Mouse (Mus musculus): ENCODE data around the gene Clasrp. TPM values are rescaled to one million over a fixed set of nuclear protein-coding genes. Genes with fewer than 3 reads are reported as not detected.

The Clasrp gene
- total RNA-seq, 1 experiment = 52.7 TPM

DNA sequence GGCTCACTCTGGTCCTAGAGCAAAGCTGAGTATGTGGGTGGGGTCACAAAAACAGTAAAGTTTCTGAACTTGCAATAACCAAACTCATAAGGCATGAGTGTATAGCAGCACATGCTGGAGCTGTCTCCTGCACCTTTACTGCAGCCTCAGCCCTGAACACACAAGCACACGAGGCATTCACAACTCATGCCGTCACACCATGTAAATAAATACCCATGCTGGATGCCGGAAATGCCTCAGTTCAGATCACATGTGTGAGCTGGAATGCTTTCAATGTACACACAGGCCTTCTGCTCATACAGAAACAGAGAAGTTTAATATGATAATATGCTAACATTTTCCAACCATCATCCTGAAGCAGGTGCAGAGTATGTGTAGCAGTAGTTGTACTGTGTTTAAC is 58.3 kb downstream of the Clasrp start:
- in situ Hi-C loops (cut with MboI; ENCODE audit: low sequenced_read_pairs in 2 of 2, unreplicated experiment in 2 of 2) = no loop called here
- TF ChIP-seq HCFC1 (IDR thresholded peaks at IDR 0.05; ENCODE audit: borderline replicate concordance, insufficient read depth, low read length) (no peak), ZNF384 (IDR thresholded peaks at IDR 0.05; ENCODE audit: low read depth, low read length) (no peak), MAFK (IDR thresholded peaks at IDR 0.05; ENCODE audit: insufficient read depth, low read depth, low read length) (no peak), CHD2 (IDR thresholded peaks at IDR 0.05; ENCODE audit: low read depth, low read length) (no peak), ZC3H11A (IDR thresholded peaks at IDR 0.05; ENCODE audit: borderline replicate concordance, low read depth, low read length) (no peak)
- no peaks in the 10 kb centered on the region for H3K4me1 ChIP-seq (ENCODE audit: control insufficient read depth in 2 of 2, insufficient read depth in 2 of 2, low read length in 2 of 2, poor library complexity in 1 of 2)
- no peak overlapping the region for H3K4me3 ChIP-seq (ENCODE audit: insufficient read depth in 1 of 2, low read depth in 1 of 2, low read length in 2 of 2, poor library complexity in 1 of 2, severe bottlenecking in 1 of 2)
- H3K9ac ChIP-seq (ENCODE audit: insufficient read depth, low read depth, low read length, poor library complexity, severe bottlenecking) = no peak overlapping the region
- DNase-seq (ENCODE audit: low read depth, low spot score) = no peak
- no peak overlapping the region for H3K27ac ChIP-seq (ENCODE audit: insufficient read depth, low read depth, low read length, poor library complexity, severe bottlenecking)
- peaks cover 18% of the 10 kb centered on the region; the same call in 1 of the 2 replicates for H3K36me3 ChIP-seq (ENCODE audit: control insufficient read depth, insufficient read depth, low read length, poor library complexity, severe bottlenecking)
- peaks cover 4% of the 10 kb centered on the region for H3K9me3 ChIP-seq (ENCODE audit: control insufficient read depth, insufficient read depth, low read depth, low read length)

DNA sequence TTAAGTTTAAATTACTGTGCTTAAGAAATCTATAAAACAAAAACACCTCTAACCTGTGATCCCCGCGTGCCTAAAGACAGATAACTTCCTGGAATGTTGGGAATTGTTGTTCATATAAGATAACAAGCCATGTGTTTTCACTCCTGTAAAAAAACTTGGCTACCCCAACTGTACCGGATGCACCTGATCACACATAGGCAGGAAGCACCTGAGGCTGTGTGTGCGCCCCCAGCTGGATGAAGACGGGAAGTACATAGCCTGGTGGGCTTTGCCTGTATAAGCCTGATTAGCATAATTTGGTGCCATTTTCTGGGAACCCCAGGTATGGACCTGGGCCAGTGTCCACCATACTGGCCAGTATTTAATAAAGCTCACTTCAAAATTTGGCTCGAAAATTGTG is 60.7 kb downstream of the Clasrp start:
- Histone ChIP-seq H3K27ac (ENCODE audit: insufficient read depth, low read depth, low read length, poor library complexity, severe bottlenecking) (no peak overlapping the region), H3K36me3 (ENCODE audit: control insufficient read depth, insufficient read depth, low read length, poor library complexity, severe bottlenecking) (peaks cover 18% of the 10 kb centered on the region; the same call in 1 of the 2 replicates), H3K4me3 (ENCODE audit: insufficient read depth in 1 of 2, low read depth in 1 of 2, low read length in 2 of 2, poor library complexity in 1 of 2, severe bottlenecking in 1 of 2) (no peak overlapping the region), H3K9me3 (ENCODE audit: control insufficient read depth, insufficient read depth, low read depth, low read length) (peaks cover 17% of the 10 kb centered on the region), H3K4me1 (ENCODE audit: control insufficient read depth in 2 of 2, insufficient read depth in 2 of 2, low read length in 2 of 2, poor library complexity in 1 of 2) (no peaks in the 10 kb centered on the region), H3K9ac (ENCODE audit: insufficient read depth, low read depth, low read length, poor library complexity, severe bottlenecking) (no peak overlapping the region)
- DNase-seq (ENCODE audit: low read depth, low spot score) = no peak
- no peak for TF ChIP-seq CHD2 (IDR thresholded peaks at IDR 0.05; ENCODE audit: low read depth, low read length)
- TF ChIP-seq ZNF384 (IDR thresholded peaks at IDR 0.05; ENCODE audit: low read depth, low read length) = no peak
- no peak for TF ChIP-seq HCFC1 (IDR thresholded peaks at IDR 0.05; ENCODE audit: borderline replicate concordance, insufficient read depth, low read length)
- in situ Hi-C loops (cut with MboI; ENCODE audit: low sequenced_read_pairs in 2 of 2, unreplicated experiment in 2 of 2) = no loop called here

DNA sequence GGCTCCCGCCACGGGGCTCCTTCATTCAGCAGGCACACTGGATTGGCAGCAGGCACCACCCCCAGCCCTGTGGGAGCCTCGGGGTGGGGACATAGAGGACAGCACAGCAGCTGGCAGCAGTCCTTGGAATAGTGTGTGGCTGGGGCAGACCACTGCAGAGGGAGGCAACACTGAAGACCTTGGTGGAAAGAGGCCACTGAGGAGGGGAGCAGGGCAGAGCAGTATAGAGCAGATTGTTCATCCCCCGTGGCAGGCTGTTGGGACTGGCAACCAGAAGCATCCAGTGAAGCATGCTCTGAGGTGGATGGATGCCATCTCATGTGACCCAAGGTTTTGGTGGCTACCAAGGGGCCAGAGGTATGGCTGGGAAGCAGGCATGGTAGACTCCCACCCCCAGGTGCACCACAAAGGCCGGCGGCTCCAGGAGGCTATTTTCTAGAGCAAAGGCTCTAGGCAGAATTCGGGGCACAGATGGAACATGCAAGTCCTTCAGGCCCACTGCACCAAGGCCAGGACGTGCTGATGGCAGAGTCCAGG is 62.1 kb downstream of the Clasrp start:
- H3K9ac ChIP-seq (ENCODE audit: insufficient read depth, low read depth, low read length, poor library complexity, severe bottlenecking) = no peak overlapping the region
- no peak overlapping the region; the same call in 1 of the 2 replicates for H3K27ac ChIP-seq (ENCODE audit: insufficient read depth, low read depth, low read length, poor library complexity, severe bottlenecking)
- H3K36me3 ChIP-seq (ENCODE audit: control insufficient read depth, insufficient read depth, low read length, poor library complexity, severe bottlenecking) = peaks cover 23% of the 10 kb centered on the region; the same call in 1 of the 2 replicates
- H3K4me1 ChIP-seq (ENCODE audit: control insufficient read depth in 2 of 2, insufficient read depth in 2 of 2, low read length in 2 of 2, poor library complexity in 1 of 2) = no peaks in the 10 kb centered on the region
- H3K4me3 ChIP-seq (ENCODE audit: insufficient read depth in 1 of 2, low read depth in 1 of 2, low read length in 2 of 2, poor library complexity in 1 of 2, severe bottlenecking in 1 of 2) = no peak overlapping the region
- TF ChIP-seq ZNF384 (IDR thresholded peaks at IDR 0.05; ENCODE audit: low read depth, low read length) = no peak
- H3K9me3 ChIP-seq (ENCODE audit: control insufficient read depth, insufficient read depth, low read depth, low read length) = peaks cover 20% of the 10 kb centered on the region
- DNase-seq (ENCODE audit: low read depth, low spot score) = no peak
- in situ Hi-C loops (cut with MboI; ENCODE audit: low sequenced_read_pairs in 2 of 2, unreplicated experiment in 2 of 2) = no loop called here

DNA sequence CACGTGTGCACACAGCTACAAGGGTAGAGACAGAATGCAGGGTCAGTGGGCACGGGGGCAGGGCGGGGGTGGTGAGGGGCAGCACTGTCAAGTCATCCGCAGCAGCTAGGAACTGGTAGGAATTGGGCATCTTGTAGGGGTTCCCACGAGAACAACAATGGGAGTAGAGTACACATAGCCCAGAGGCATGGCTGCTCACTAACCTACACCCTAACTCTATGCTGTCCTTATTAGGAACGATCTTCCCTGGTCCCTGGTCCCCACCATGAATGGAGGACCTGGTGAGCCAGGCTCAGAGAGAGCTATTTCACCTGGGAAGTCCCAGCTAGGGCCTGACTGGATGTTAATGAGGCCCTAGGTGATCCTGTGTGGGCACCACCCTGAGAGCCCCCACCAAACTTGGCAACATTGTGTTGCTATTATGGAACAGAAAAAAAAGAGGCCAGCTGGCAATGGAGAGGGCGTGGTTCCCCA is 62.6 kb downstream of the Clasrp start:
- no peaks in the 10 kb centered on the region for H3K4me1 ChIP-seq (ENCODE audit: control insufficient read depth in 2 of 2, insufficient read depth in 2 of 2, low read length in 2 of 2, poor library complexity in 1 of 2)
- peaks cover 20% of the 10 kb centered on the region for H3K9me3 ChIP-seq (ENCODE audit: control insufficient read depth, insufficient read depth, low read depth, low read length)
- no peak overlapping the region; the same call in 1 of the 2 replicates for H3K27ac ChIP-seq (ENCODE audit: insufficient read depth, low read depth, low read length, poor library complexity, severe bottlenecking)
- no peak for TF ChIP-seq ZC3H11A (IDR thresholded peaks at IDR 0.05; ENCODE audit: borderline replicate concordance, low read depth, low read length)
- no peak for TF ChIP-seq ZNF384 (IDR thresholded peaks at IDR 0.05; ENCODE audit: low read depth, low read length)
- no peak for TF ChIP-seq CHD2 (IDR thresholded peaks at IDR 0.05; ENCODE audit: low read depth, low read length)
- no peak for TF ChIP-seq HCFC1 (IDR thresholded peaks at IDR 0.05; ENCODE audit: borderline replicate concordance, insufficient read depth, low read length)
- TF ChIP-seq MAFK (IDR thresholded peaks at IDR 0.05; ENCODE audit: insufficient read depth, low read depth, low read length) = no peak
- no peak overlapping the region for H3K9ac ChIP-seq (ENCODE audit: insufficient read depth, low read depth, low read length, poor library complexity, severe bottlenecking)
- no peak overlapping the region for H3K4me3 ChIP-seq (ENCODE audit: insufficient read depth in 1 of 2, low read depth in 1 of 2, low read length in 2 of 2, poor library complexity in 1 of 2, severe bottlenecking in 1 of 2)
- in situ Hi-C loops (cut with MboI; ENCODE audit: low sequenced_read_pairs in 2 of 2, unreplicated experiment in 2 of 2) = no loop called here
- no peak for DNase-seq (ENCODE audit: low read depth, low spot score)
- peaks cover 24% of the 10 kb centered on the region; the same call in 1 of the 2 replicates for H3K36me3 ChIP-seq (ENCODE audit: control insufficient read depth, insufficient read depth, low read length, poor library complexity, severe bottlenecking)

Data from ES-E14 (cell line).